Mouse (Mus musculus): ENCODE data around the gene Erich6b. TPM values are rescaled to one million over a fixed set of nuclear protein-coding genes. Genes with fewer than 3 reads are reported as not detected.
A peak's percentile ranks its signal among the peaks of the same experiment; 100 is the strongest.

Erich6b gene
- total RNA-seq (2014; fragmentation: Nextera tagmentation) (not detected in 2 replicates), total RNA-seq (2017) (not detected in 2 replicates)

GRCm38 (mm10) chr14:75642080-75642479, at the start of gene Erich6b:
TSS of gene Erich6b (plus strand) at chr14:75642259.
- no peak for ATAC-seq (replicated peaks; ENCODE audit: low FRiP score, low TSS enrichment, poor library complexity, severe bottlenecking)

- ATAC-seq (replicated peaks; ENCODE audit: low FRiP score, low TSS enrichment, poor library complexity, severe bottlenecking): no peak
Measured at GRCm38 (mm10) chr14:75592978-75593377, 49.1 kb upstream of the Erich6b start, which contains the start of gene Spert. TSS of gene Spert (minus strand) at chr14:75593116.

GRCm38 (mm10) chr14:75609176-75609575, 32.9 kb upstream of the Erich6b start:
- no peak for ATAC-seq (replicated peaks; ENCODE audit: low FRiP score, low TSS enrichment, poor library complexity, severe bottlenecking)

- no peak for ATAC-seq (replicated peaks; ENCODE audit: low FRiP score, low TSS enrichment, poor library complexity, severe bottlenecking)
Measured at GRCm38 (mm10) chr14:75616375-75616774, 25.7 kb upstream of the Erich6b start.

- ATAC-seq (replicated peaks; ENCODE audit: low FRiP score, low TSS enrichment, poor library complexity, severe bottlenecking): no peak
Measured at GRCm38 (mm10) chr14:75622984-75623383, 19.1 kb upstream of the Erich6b start.

GRCm38 (mm10) chr14:75628870-75629269, 13.2 kb upstream of the Erich6b start:
- peak; percentile 89 for ATAC-seq (replicated peaks; ENCODE audit: low FRiP score, low TSS enrichment, poor library complexity, severe bottlenecking)

- no peak for ATAC-seq (replicated peaks; ENCODE audit: low FRiP score, low TSS enrichment, poor library complexity, severe bottlenecking)
Measured at GRCm38 (mm10) chr14:75635350-75635749, 6.7 kb upstream of the Erich6b start.

GRCm38 (mm10) chr14:75636107-75636506, 6.0 kb upstream of the Erich6b start:
- no peak for ATAC-seq (replicated peaks; ENCODE audit: low FRiP score, low TSS enrichment, poor library complexity, severe bottlenecking)

- no peak for ATAC-seq (replicated peaks; ENCODE audit: low FRiP score, low TSS enrichment, poor library complexity, severe bottlenecking)
Measured at GRCm38 (mm10) chr14:75637641-75638040, 4.4 kb upstream of the Erich6b start.

GRCm38 (mm10) chr14:75640846-75641245, 1.2 kb upstream of the Erich6b start:
- ATAC-seq (replicated peaks; ENCODE audit: low FRiP score, low TSS enrichment, poor library complexity, severe bottlenecking): no peak

- ATAC-seq (replicated peaks; ENCODE audit: low FRiP score, low TSS enrichment, poor library complexity, severe bottlenecking): no peak
Measured at GRCm38 (mm10) chr14:75641369-75641768, 690 bp upstream of the Erich6b start.

- no peak for ATAC-seq (replicated peaks; ENCODE audit: low FRiP score, low TSS enrichment, poor library complexity, severe bottlenecking)
Measured at GRCm38 (mm10) chr14:75645461-75645860, 3.4 kb downstream of the Erich6b start.

GRCm38 (mm10) chr14:75646060-75646459, 4.0 kb downstream of the Erich6b start:
- no peak for ATAC-seq (replicated peaks; ENCODE audit: low FRiP score, low TSS enrichment, poor library complexity, severe bottlenecking)

GRCm38 (mm10) chr14:75646968-75647829, 5.1 kb downstream of the Erich6b start:
- 0 out of 2 replicates have a peak, but pooled peaks have one; percentile 26 for ATAC-seq (replicated peaks; ENCODE audit: low FRiP score, low TSS enrichment, poor library complexity, severe bottlenecking)

- ATAC-seq (replicated peaks; ENCODE audit: low FRiP score, low TSS enrichment, poor library complexity, severe bottlenecking): no peak
Measured at GRCm38 (mm10) chr14:75660936-75661335, 18.9 kb downstream of the Erich6b start.

- no peak for ATAC-seq (replicated peaks; ENCODE audit: low FRiP score, low TSS enrichment, poor library complexity, severe bottlenecking)
Measured at GRCm38 (mm10) chr14:75661548-75661947, 19.5 kb downstream of the Erich6b start.

GRCm38 (mm10) chr14:75665430-75666180, 23.5 kb downstream of the Erich6b start:
- ATAC-seq (replicated peaks; ENCODE audit: low FRiP score, low TSS enrichment, poor library complexity, severe bottlenecking): no peak

GRCm38 (mm10) chr14:75669085-75669645, 27.1 kb downstream of the Erich6b start:
- no peak for ATAC-seq (replicated peaks; ENCODE audit: low FRiP score, low TSS enrichment, poor library complexity, severe bottlenecking)

- ATAC-seq (replicated peaks; ENCODE audit: low FRiP score, low TSS enrichment, poor library complexity, severe bottlenecking): no peak
Measured at GRCm38 (mm10) chr14:75676316-75676715, 34.3 kb downstream of the Erich6b start.

GRCm38 (mm10) chr14:75690428-75690827, 48.4 kb downstream of the Erich6b start:
- ATAC-seq (replicated peaks; ENCODE audit: low FRiP score, low TSS enrichment, poor library complexity, severe bottlenecking): no peak
